Mouse (Mus musculus) neural tube, embryonic 11.5 days (tissue): ENCODE data around the gene Gm20716. TPM values are rescaled to one million over a fixed set of nuclear protein-coding genes. Genes with fewer than 3 reads are reported as not detected.
A peak's percentile ranks its signal among the peaks of the same experiment; 100 is the strongest.

Source experiments
- ATAC-seq: fragments of 200-750 bp; cut with Nextera tagmentation; 2 replicates; pipeline ENCODE4 v1.8.0; 2017; ENCODE audit warnings: moderate number of reproducible peaks, mild to moderate bottlenecking, moderate TSS enrichment, moderate library complexity; ENCODE audit not compliant: insufficient read depth, low FRiP score, low TSS enrichment
- DNase-seq: peaks from one replicate; pipeline ENCODE4 v3.0.0-alpha.2; 2015; ENCODE audit warnings: low spot score
- H3K27ac ChIP-seq: fragments of 300-500 bp; sonication (generic); 2 replicates; pipeline ENCODE4 v1.5.1; 2014; ENCODE audit warnings: low read depth, mild to moderate bottlenecking, low read length
- H3K27me3 ChIP-seq: fragments of 300-500 bp; sonication (generic); 2 replicates; pipeline ENCODE4 v1.6.1; 2014; ENCODE audit warnings: mild to moderate bottlenecking, low read length, mixed read lengths; ENCODE audit not compliant: control insufficient read depth, insufficient read depth
- H3K36me3 ChIP-seq: fragments of 300-500 bp; sonication (generic); 2 replicates; pipeline ENCODE4 v1.6.1; 2014; ENCODE audit warnings: mild to moderate bottlenecking, low read length, moderate library complexity, mixed read lengths; ENCODE audit not compliant: control insufficient read depth, insufficient read depth
- H3K4me1 ChIP-seq: fragments of 300-500 bp; sonication (generic); 2 replicates; pipeline ENCODE4 v1.6.1; 2014; ENCODE audit warnings: low read length, mixed read lengths; ENCODE audit not compliant: control insufficient read depth, insufficient read depth
- H3K4me2 ChIP-seq: fragments of 300-500 bp; sonication (generic); 2 replicates; pipeline ENCODE4 v1.6.1; 2014; ENCODE audit warnings: low read depth, mild to moderate bottlenecking, moderate library complexity
- H3K4me3 ChIP-seq: fragments of 300-500 bp; sonication (generic); 2 replicates; pipeline ENCODE4 v1.5.1; 2014; ENCODE audit warnings: low read depth, low read length
- H3K9ac ChIP-seq: fragments of 300-500 bp; sonication (generic); 2 replicates; pipeline ENCODE4 v1.6.1; 2014; ENCODE audit warnings: mild to moderate bottlenecking, low read length
- H3K9me3 ChIP-seq: fragments of 300-500 bp; sonication (generic); 2 replicates; pipeline ENCODE4 v1.6.1; 2016; ENCODE audit warnings: low read length; ENCODE audit not compliant: control insufficient read depth
- WGBS: fragments of 180-500 bp; shearing (Covaris S2); extraction: QIAGEN DNeasy Blood & Tissue Kit; methylation state at CpG from one replicate; pipeline ENCODE4 v1.1.7; 2014; 5-methylcytosine and 5-hydroxymethylcytosine counted together
- polyA plus RNA-seq: library from polyadenylated mRNA; unstranded; fragments of >200 nt; fragmentation: Nextera tagmentation; extraction: Ambion mirVana; gene quantifications from 2 replicates; pipeline ENCODE4 v1.2.1, GENCODE M21; 2014

The Gm20716 gene
- polyA plus RNA-seq, 1 experiment from 2014 or later, result 26.8 TPM

DNA sequence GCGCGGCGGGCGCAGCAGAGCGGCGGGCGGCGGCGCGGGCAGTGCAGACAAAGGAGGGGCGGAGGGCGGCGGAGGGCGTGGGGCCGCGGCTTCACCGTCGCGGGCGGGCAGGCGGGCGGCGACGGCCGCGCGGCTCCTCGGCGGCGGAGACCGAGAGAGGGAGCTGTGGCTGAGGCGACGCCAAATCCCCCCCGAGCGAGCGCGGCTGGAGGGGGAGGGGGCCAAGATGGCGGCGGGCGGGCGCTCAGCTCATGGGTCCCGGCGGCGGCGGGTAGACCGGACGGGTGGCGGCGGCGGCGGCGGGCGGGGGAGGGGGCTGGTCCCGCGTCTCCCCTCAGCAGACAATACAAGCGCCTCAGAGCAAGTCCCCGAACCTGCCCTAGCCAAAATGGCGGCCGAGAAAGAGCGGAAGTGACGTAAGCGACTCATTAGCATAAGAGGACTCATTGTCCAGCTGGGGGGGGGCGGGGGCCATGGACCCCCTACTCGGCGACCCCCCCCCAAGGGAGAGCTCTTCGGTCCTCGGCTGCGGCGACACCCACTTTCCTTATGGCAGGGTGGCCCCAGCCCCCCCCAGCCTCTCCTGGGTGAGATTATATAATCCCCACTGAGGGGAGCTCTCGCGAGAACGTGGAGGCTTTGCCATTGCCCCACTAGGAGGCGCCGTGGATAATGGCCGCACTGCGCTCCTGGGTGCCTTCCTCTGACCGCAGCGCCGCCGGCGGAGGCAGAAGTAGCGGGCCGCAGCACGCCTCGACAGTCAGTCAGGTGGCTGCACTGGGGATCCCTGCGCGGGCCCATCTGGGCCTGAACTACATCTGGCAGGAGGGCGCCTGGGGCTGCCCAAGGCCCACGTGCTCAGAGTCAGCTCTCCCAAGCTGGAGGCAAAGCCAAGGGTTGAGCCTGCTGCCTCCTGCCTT lies 23.2 kb downstream of the Gm20716 start, which contains the start of gene Adnp:
Gene Adnp, minus strand, starts transcription at position 388 of the 920 bp plus-strand sequence.
- no peaks in the 10 kb centered on the region for H3K9me3 ChIP-seq
- peak; percentile 90 for ATAC-seq
- H3K4me1 ChIP-seq, result peaks cover 8% of the 10 kb centered on the region
- peak; percentile 98 for DNase-seq
- peak within 1 kb of the TSS; percentile 99 for H3K27ac ChIP-seq
- H3K27me3 ChIP-seq, result no peaks in the 10 kb centered on the region
- H3K4me3 ChIP-seq, result peak within 1 kb of the TSS; percentile 100
- WGBS, result under 1% methylated on average over 39 of the region's 89 CpGs
- H3K4me2 ChIP-seq, result peak within 1 kb of the TSS; percentile 62
- H3K36me3 ChIP-seq, result peaks cover 7% of the 10 kb centered on the region
- peak within 1 kb of the TSS; percentile 100 for H3K9ac ChIP-seq

DNA sequence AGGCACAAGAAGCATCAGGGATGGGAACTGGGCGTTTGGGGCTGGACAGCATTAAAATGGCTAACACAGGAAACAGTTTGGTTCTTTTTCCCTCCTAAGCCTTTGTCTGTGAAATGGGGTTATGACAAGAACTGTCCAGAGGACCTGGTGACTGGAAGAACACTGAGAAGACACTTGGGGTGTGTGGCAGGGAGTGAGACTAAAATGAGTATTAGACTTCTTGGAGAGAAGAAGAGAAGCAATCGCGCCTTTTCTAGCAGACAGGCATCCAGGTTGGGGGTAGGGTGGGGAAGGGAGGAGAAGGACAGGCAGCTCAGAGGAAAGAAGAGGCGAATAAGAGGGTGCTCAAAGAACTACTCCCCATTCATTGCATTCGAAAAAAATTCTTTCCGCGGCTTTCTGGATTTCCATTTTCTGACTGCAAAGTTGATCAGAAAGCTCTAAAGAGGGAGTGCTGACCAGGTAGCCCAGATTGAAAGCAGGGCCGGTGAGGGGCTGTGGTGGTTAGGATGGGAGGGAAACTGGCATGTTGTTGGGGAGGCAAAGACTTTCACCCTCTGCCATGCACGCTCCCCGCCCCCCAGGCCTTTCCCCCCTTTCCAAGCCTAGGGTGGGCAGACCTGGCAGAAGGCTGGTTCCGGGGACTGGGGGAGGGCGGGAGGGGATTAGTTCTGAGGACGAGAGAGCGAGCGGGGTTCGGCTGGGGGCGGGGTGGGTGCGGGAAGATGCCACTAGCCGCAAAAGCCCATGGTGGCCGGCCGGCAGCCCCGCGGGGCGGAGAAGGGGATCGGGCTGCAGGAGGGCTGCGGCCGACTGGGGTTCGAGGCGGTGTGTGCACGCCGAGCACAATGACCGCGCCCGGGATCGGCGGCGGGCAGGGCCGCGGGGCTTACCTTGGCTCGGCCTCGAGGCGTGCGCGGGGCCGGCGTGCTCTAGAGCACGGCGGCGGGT lies 24.2 kb downstream of the Gm20716 start:
- H3K36me3 ChIP-seq, result peaks cover 7% of the 10 kb centered on the region
- 0 out of 2 replicates have a peak, but pooled peaks have one; percentile 17 for ATAC-seq

GRCm38 (mm10) chr2:168205265-168205664 lies 24.9 kb downstream of the Gm20716 start:
- Histone ChIP-seq H3K4me3 (peak overlapping the region; percentile 100), H3K27me3 (no peaks in the 10 kb centered on the region), H3K9me3 (no peaks in the 10 kb centered on the region), H3K27ac (peak overlapping the region; percentile 99; the same call in 1 of the 2 replicates), H3K9ac (peak overlapping the region; percentile 100), H3K4me2 (peak overlapping the region; percentile 62), H3K4me1 (peaks cover 8% of the 10 kb centered on the region), H3K36me3 (peaks cover 7% of the 10 kb centered on the region)
- 0 out of 2 replicates have a peak, but pooled peaks have one; percentile 18 for ATAC-seq
- WGBS, result 11% methylated on average over 6 of the region's 6 CpGs
- peak; percentile 89 for DNase-seq

More for the DNA sequence above, 24.2 kb downstream of the Gm20716 start:
- Histone ChIP-seq H3K4me3 (peak overlapping the region; percentile 100), H3K9ac (peak overlapping the region; percentile 100), H3K4me2 (peak overlapping the region; percentile 62), H3K27me3 (no peaks in the 10 kb centered on the region), H3K4me1 (peaks cover 8% of the 10 kb centered on the region), H3K9me3 (no peaks in the 10 kb centered on the region), H3K27ac (peak overlapping the region; percentile 99)
- WGBS, result 0% methylated on average over 40 of the region's 49 CpGs
- peak; percentile 45 for DNase-seq

DNA sequence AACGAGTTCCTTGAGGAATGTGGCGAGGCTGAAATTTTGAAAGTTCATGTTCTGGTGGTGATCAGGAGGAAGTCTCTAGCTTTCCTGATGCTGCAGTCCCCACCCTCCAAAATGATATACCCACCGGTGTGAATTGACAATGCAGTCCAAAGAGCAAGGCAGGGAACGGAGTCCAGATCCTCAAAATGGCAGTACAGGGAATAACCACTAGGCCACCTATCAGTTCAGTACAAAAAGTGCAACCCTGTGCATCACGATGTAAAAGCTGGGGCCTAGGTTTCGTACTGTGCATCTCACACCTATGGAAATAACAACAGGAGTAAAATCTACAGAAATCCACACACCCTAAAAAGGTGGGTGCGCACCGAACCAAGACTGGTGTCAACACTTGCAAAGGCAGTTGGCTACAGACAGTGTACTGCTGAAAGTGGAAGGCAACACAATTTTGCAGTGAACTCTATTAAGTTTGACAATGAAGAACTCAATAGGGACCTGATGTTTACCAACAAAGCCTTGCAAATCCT lies 25.6 kb downstream of the Gm20716 start:
- Histone ChIP-seq H3K27ac (no peak overlapping the region), H3K9ac (no peak overlapping the region; the same call in none of the 2 replicates), H3K4me2 (peak overlapping the region; percentile 62), H3K9me3 (no peaks in the 10 kb centered on the region), H3K4me3 (peak overlapping the region; percentile 100), H3K4me1 (peaks cover 9% of the 10 kb centered on the region), H3K36me3 (peaks cover 7% of the 10 kb centered on the region), H3K27me3 (no peaks in the 10 kb centered on the region)
- DNase-seq (no peak), ATAC-seq (no peak)
- WGBS, result 91% methylated on average over 8 of the region's 8 CpGs

DNA sequence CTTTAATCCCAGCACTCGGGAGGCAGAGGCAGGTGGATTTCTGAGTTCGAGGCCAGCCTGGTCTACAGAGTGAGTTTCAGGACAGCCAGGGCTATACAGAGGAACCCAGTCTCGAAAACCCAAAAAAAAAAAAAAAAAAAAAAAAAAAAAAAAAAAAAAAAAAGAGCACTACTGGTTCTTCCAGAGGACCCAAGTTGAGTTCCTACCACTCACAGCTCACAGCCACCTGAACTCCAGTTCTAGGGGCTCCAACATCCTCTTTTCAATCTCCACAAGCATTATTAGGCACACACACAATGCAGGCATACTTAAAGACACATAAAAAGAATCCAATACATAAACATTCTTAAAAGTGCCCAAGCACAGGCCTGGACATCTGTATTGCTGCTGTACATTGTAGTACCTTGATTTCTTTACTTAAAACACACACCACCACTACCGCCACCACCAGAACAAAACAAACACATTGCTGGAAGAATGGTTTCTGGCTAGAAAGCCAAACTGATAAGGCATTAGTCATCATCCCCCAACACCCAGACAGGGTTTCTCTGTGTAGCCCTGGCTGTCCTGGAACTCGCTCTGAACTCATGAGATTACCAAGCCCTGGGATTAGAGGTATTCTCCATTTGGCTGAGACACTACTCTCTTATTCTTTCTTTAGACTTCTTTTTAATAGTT lies 30.0 kb downstream of the Gm20716 start:
- no peak overlapping the region for H3K4me2 ChIP-seq
- DNase-seq (no peak), ATAC-seq (no peak)
- H3K27me3 ChIP-seq, result no peaks in the 10 kb centered on the region
- 92% methylated on average over 3 of the region's 5 CpGs for WGBS
- peaks cover 7% of the 10 kb centered on the region for H3K36me3 ChIP-seq
- no peak overlapping the region for H3K4me3 ChIP-seq
- peaks cover 13% of the 10 kb centered on the region for H3K4me1 ChIP-seq
- H3K9me3 ChIP-seq, result no peaks in the 10 kb centered on the region
- H3K27ac ChIP-seq, result no peak overlapping the region
- H3K9ac ChIP-seq, result no peak overlapping the region

- no peak overlapping the region for H3K4me3 ChIP-seq
- peaks cover 7% of the 10 kb centered on the region for H3K4me1 ChIP-seq
- H3K36me3 ChIP-seq, result peaks cover 5% of the 10 kb centered on the region
- no peak overlapping the region for H3K4me2 ChIP-seq
- DNase-seq (no peak), ATAC-seq (no peak)
- no peaks in the 10 kb centered on the region for H3K9me3 ChIP-seq
- H3K27ac ChIP-seq, result no peak overlapping the region
- no peak overlapping the region for H3K9ac ChIP-seq
- no peaks in the 10 kb centered on the region for H3K27me3 ChIP-seq
- WGBS, result 95% methylated on average over 4 of the region's 4 CpGs
These were observed 30.7 kb downstream of the Gm20716 start for GRCm38 (mm10) chr2:168199476-168199875.

GRCm38 (mm10) chr2:168198421-168198820 lies 31.7 kb downstream of the Gm20716 start:
- H3K9ac ChIP-seq, result no peak overlapping the region
- H3K4me3 ChIP-seq, result no peak overlapping the region
- DNase-seq (no peak), ATAC-seq (no peak)
- no peak overlapping the region for H3K4me2 ChIP-seq
- peaks cover 2% of the 10 kb centered on the region for H3K36me3 ChIP-seq
- no peaks in the 10 kb centered on the region for H3K27me3 ChIP-seq
- WGBS, result 97% methylated on average over 1 of the region's 1 CpGs
- H3K4me1 ChIP-seq, result peaks cover 5% of the 10 kb centered on the region
- H3K27ac ChIP-seq, result no peak overlapping the region
- H3K9me3 ChIP-seq, result no peaks in the 10 kb centered on the region

- DNase-seq, result no peak
- no peak overlapping the region for H3K9ac ChIP-seq
- H3K4me3 ChIP-seq, result no peak overlapping the region
- no peaks in the 10 kb centered on the region; the same call in 1 of the 2 replicates for H3K36me3 ChIP-seq
- no peaks in the 10 kb centered on the region for H3K27me3 ChIP-seq
- no peak for ATAC-seq
- H3K9me3 ChIP-seq, result no peaks in the 10 kb centered on the region
- 63% methylated on average over 2 of the region's 2 CpGs for WGBS
- H3K27ac ChIP-seq, result no peak overlapping the region
- peaks cover 5% of the 10 kb centered on the region for H3K4me1 ChIP-seq
- no peak overlapping the region for H3K4me2 ChIP-seq
These were observed 34.4 kb downstream of the Gm20716 start for GRCm38 (mm10) chr2:168195721-168196120.
